Mouse (Mus musculus) lung, postnatal 14 days (tissue): ENCODE results near the gene Pdcd6.

ENCODE experiments used
- DNase-seq: peaks from one replicate; pipeline ENCODE4 v3.0.0; 2021

Pdcd6 gene

GRCm38 (mm10) chr13:74317170-74317849 lies at the start of gene Pdcd6:
Gene Pdcd6 (minus strand): TSS chr13:74317580.
- peak; percentile 93 for DNase-seq

GRCm38 (mm10) chr13:74363859-74364235 lies 46.5 kb upstream of the Pdcd6 start, which contains the start of gene Lrrc14b:
Gene Lrrc14b (minus strand): TSS chr13:74364005.
- peak; percentile 9 for DNase-seq

GRCm38 (mm10) chr13:74363176-74363858 lies 45.9 kb upstream of the Pdcd6 start:
- DNase-seq, result no peak

GRCm38 (mm10) chr13:74362218-74362617 lies 44.8 kb upstream of the Pdcd6 start:
- no peak for DNase-seq

- no peak for DNase-seq
Measured at GRCm38 (mm10) chr13:74356491-74356890, 39.1 kb upstream of the Pdcd6 start.

- DNase-seq, result no peak
Measured at GRCm38 (mm10) chr13:74350435-74350906, 33.1 kb upstream of the Pdcd6 start.

GRCm38 (mm10) chr13:74349566-74350434 lies 32.4 kb upstream of the Pdcd6 start, which contains the start of the genes Sdha and Ccdc127:
Gene Sdha (minus strand): TSS chr13:74350280.
Gene Ccdc127 (plus strand): TSS chr13:74350309.
- peak; percentile 96 for DNase-seq

- peak; percentile 59 for DNase-seq
Measured at GRCm38 (mm10) chr13:74341036-74341435, 23.7 kb upstream of the Pdcd6 start.

GRCm38 (mm10) chr13:74329321-74329720 lies 11.9 kb upstream of the Pdcd6 start:
- DNase-seq, result no peak

GRCm38 (mm10) chr13:74316789-74317169 lies 601 bp downstream of the Pdcd6 start:
- no peak for DNase-seq

GRCm38 (mm10) chr13:74316386-74316785 lies 994 bp downstream of the Pdcd6 start:
- DNase-seq, result no peak

- no peak for DNase-seq
Measured at GRCm38 (mm10) chr13:74314616-74315015, 2.8 kb downstream of the Pdcd6 start.

- DNase-seq, result no peak
Measured at GRCm38 (mm10) chr13:74305780-74306179, 11.6 kb downstream of the Pdcd6 start.

- no peak for DNase-seq
Measured at GRCm38 (mm10) chr13:74305380-74305779, 12.0 kb downstream of the Pdcd6 start.

GRCm38 (mm10) chr13:74302050-74303037 lies 15.0 kb downstream of the Pdcd6 start:
- no peak for DNase-seq

- peak; percentile 8 for DNase-seq
Measured at GRCm38 (mm10) chr13:74301607-74301984, 15.8 kb downstream of the Pdcd6 start.

GRCm38 (mm10) chr13:74300925-74301606 lies 16.3 kb downstream of the Pdcd6 start:
- peak; percentile 69 for DNase-seq

- no peak for DNase-seq
Measured at GRCm38 (mm10) chr13:74296376-74296775, 21.0 kb downstream of the Pdcd6 start.

- DNase-seq, result peak; percentile 54
Measured at GRCm38 (mm10) chr13:74292167-74292566, 25.2 kb downstream of the Pdcd6 start, which contains the start of gene Ahrr. Gene Ahrr (minus strand): TSS chr13:74292331.

GRCm38 (mm10) chr13:74289646-74290045 lies 27.7 kb downstream of the Pdcd6 start:
- DNase-seq, result no peak

GRCm38 (mm10) chr13:74282299-74282698 lies 35.1 kb downstream of the Pdcd6 start:
- DNase-seq, result no peak
